Mouse (Mus musculus): ENCODE data around the gene Edf1.

DNA sequence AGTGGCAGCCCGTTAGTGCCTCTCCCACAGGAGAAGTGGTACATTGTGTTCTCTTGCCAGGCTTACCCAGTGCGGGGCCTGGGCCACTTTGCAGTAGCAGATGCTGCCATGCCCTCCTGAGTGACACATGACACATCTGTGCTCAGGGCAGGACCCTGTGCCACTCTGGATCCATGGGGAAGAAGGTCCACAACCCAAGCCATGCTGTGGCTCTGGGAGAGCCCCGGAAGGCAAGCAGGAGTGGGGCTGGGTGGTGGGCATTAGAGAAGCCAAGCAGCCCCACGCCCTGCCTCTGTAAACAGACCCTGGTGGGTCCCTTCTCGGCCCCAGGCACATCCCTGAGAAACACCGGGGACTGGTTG lies 25.5 kb downstream of the Edf1 start:
- TF ChIP-seq GATA1 (IDR thresholded peaks at IDR 0.05; ENCODE audit: low read length) (no peak), TAL1 (IDR thresholded peaks at IDR 0.05; ENCODE audit: low read length) (no peak)
